Mouse (Mus musculus): ENCODE data around the gene Traf7. TPM values are rescaled to one million over a fixed set of nuclear protein-coding genes. Genes with fewer than 3 reads are reported as not detected.

Traf7 gene
- total and polyA plus RNA-seq, 3 experiments = 109 to 176 (median 122) TPM

DNA sequence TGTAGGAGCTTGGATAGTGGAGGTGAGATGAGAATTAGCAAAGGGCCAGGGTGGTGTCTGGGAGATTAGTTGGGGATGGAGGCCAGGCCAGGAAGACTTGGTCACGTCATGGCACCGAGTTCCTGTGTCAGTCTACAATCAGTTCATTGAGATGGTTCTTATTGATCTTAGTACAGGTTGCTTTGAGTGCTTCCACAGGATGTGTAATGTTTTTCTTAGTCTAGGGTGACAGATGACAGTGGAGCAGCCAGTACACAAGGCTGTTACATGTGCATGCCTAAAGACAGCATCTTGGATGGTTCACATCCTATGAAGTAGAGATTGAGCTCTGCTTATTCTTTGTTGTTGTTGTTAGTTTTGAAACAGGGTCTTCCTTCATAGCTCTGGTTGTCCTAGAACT is 33.9 kb upstream of the Traf7 start:
- H3K9ac ChIP-seq (ENCODE audit: insufficient read depth, low read depth) = no peak overlapping the region
- no peaks in the 10 kb centered on the region for H3K27me3 ChIP-seq (replicated peaks)
- peaks cover 0 to 16% of the 10 kb centered on the region in 2 experiments; a peak in 2 of 4 replicates for H3K4me1 ChIP-seq (ENCODE audit: control insufficient read depth in 1 of 2, insufficient read depth in 2 of 2)
- no peaks in the 10 kb centered on the region for H3K9me3 ChIP-seq (replicated peaks; ENCODE audit: low read length)
- dilution Hi-C loops (cut with MboI; ENCODE audit: extremely low pct_ligation_motif_present, extremely low pct_unique_long_range_greater_than_20kb, low sequenced_read_pairs) (no loop called here), in situ Hi-C loops (cut with MboI; ENCODE audit: low pct_ligation_motif_present, low pct_unique_long_range_greater_than_20kb, low sequenced_read_pairs) (no loop called here)
- DNase-seq (ENCODE audit: extremely low read depth) = no peak
- H3K27ac ChIP-seq (ENCODE audit: insufficient read depth, low read depth) = no peak overlapping the region
- no peak overlapping the region for H3K4me2 ChIP-seq (ENCODE audit: insufficient read depth, low read depth, poor library complexity, severe bottlenecking)
- H3K36me3 ChIP-seq (replicated peaks in 1 of 2; ENCODE audit: control insufficient read depth in 1 of 2, insufficient read depth in 1 of 2, low read length in 1 of 2) = peaks cover 6 to 37% of the 10 kb centered on the region in 2 experiments
- H3K4me3 ChIP-seq (replicated peaks in 1 of 3; ENCODE audit: low read depth in 2 of 3, low read length in 2 of 3, poor library complexity in 1 of 3) = no peak overlapping the region
- TF ChIP-seq ELF1 (IDR thresholded peaks at IDR 0.05; ENCODE audit: low read depth, low read length) (no peak), E2F4 (IDR thresholded peaks at IDR 0.05; ENCODE audit: insufficient replicate concordance, low read depth, low read length) (no peak), MAFK (IDR thresholded peaks at IDR 0.05; ENCODE audit: insufficient replicate concordance, low read length) (no peak), RCOR1 (conservative IDR thresholded peaks at IDR 0.05; ENCODE audit: low read depth, low read length) (no peak), UBTF (IDR thresholded peaks at IDR 0.05; ENCODE audit: low read depth, low read length) (no peak), CHD1 (IDR thresholded peaks at IDR 0.05; ENCODE audit: low read depth, low read length) (no peak), USF1 (IDR thresholded peaks at IDR 0.05; ENCODE audit: low read depth, low read length) (no peak), MAZ (IDR thresholded peaks at IDR 0.05; ENCODE audit: low read depth, low read length) (no peak), PAX5 (IDR thresholded peaks at IDR 0.05; ENCODE audit: low read length) (no peak), NELFE (IDR thresholded peaks at IDR 0.05; ENCODE audit: low read depth, low read length) (no peak), ZMIZ1 (IDR thresholded peaks at IDR 0.05; ENCODE audit: low read depth, low read length) (no peak), POLR2AphosphoS2 (IDR thresholded peaks at IDR 0.05; ENCODE audit: low read depth, low read length) (no peak), BHLHE40 (IDR thresholded peaks at IDR 0.05; ENCODE audit: low read depth, low read length) (no peak), MYC (IDR thresholded peaks at IDR 0.05; ENCODE audit: low read depth, low read length) (no peak), MEF2A (IDR thresholded peaks at IDR 0.05; ENCODE audit: borderline replicate concordance, low read depth, low read length) (no peak), ZKSCAN1 (IDR thresholded peaks at IDR 0.05; ENCODE audit: borderline replicate concordance, low read depth, low read length) (no peak), USF2 (conservative IDR thresholded peaks at IDR 0.05; ENCODE audit: low read depth, low read length) (no peak), MXI1 (IDR thresholded peaks at IDR 0.05; ENCODE audit: low read depth, low read length) (no peak)
- H3K79me2 ChIP-seq (replicated peaks; ENCODE audit: control insufficient read depth, extremely low read depth, insufficient read depth, poor library complexity, severe bottlenecking) = no peaks in the 10 kb centered on the region; the same call in 1 of the 2 replicates

GRCm38 (mm10) chr17:24560301-24561028 is 32.7 kb upstream of the Traf7 start:
- dilution Hi-C loops (cut with MboI; ENCODE audit: extremely low pct_ligation_motif_present, extremely low pct_unique_long_range_greater_than_20kb, low sequenced_read_pairs) = no loop called here
- in situ Hi-C loops (cut with MboI; ENCODE audit: low pct_ligation_motif_present, low pct_unique_long_range_greater_than_20kb, low sequenced_read_pairs) = no loop called here
- TF ChIP-seq MAX (IDR thresholded peaks at IDR 0.05; ENCODE audit: low read length) (no peak), TCF12 (IDR thresholded peaks at IDR 0.05; ENCODE audit: low read depth, low read length) (no peak), TBP (conservative IDR thresholded peaks at IDR 0.05; ENCODE audit: low read depth, low read length) (no peak), ZC3H11A (IDR thresholded peaks at IDR 0.05; ENCODE audit: low read depth, low read length) (no peak), IRF4 (IDR thresholded peaks at IDR 0.05; ENCODE audit: low read depth, low read length) (no peak)

More at GRCm38 (mm10) chr17:24560301-24561028, 32.7 kb upstream of the Traf7 start:
- H3K4me1 ChIP-seq (ENCODE audit: control insufficient read depth in 1 of 2, insufficient read depth in 2 of 2) = peaks cover 0 to 20% of the 10 kb centered on the region in 2 experiments; a peak in 2 of 4 replicates
- H3K4me2 ChIP-seq (ENCODE audit: insufficient read depth, low read depth, poor library complexity, severe bottlenecking) = no peak overlapping the region
- H3K79me2 ChIP-seq (replicated peaks; ENCODE audit: control insufficient read depth, extremely low read depth, insufficient read depth, poor library complexity, severe bottlenecking) = no peaks in the 10 kb centered on the region; the same call in 1 of the 2 replicates
- no peak overlapping the region for H3K4me3 ChIP-seq (replicated peaks in 1 of 3; ENCODE audit: low read depth in 2 of 3, low read length in 2 of 3, poor library complexity in 1 of 3)
- peaks cover 3 to 25% of the 10 kb centered on the region in 2 experiments for H3K36me3 ChIP-seq (replicated peaks in 1 of 2; ENCODE audit: control insufficient read depth in 1 of 2, insufficient read depth in 1 of 2, low read length in 1 of 2)
- DNase-seq (ENCODE audit: extremely low read depth) = no peak
- H3K27ac ChIP-seq (ENCODE audit: insufficient read depth, low read depth) = no peak overlapping the region
- no peak overlapping the region for H3K9ac ChIP-seq (ENCODE audit: insufficient read depth, low read depth)
- no peaks in the 10 kb centered on the region for H3K9me3 ChIP-seq (replicated peaks; ENCODE audit: low read length)
- no peaks in the 10 kb centered on the region for H3K27me3 ChIP-seq (replicated peaks)
